Mouse (Mus musculus): ENCODE data around the gene B3galnt1. TPM values are rescaled to one million over a fixed set of nuclear protein-coding genes. Genes with fewer than 3 reads are reported as not detected.
"Not testable (repeated sequence)": the region's sequence is repeated elsewhere in the genome, so short reads cannot be mapped to it uniquely, and the experiment has no call there.

The B3galnt1 gene
- total RNA-seq, 1 experiment from 2014 or later = 13.2 TPM

DNA sequence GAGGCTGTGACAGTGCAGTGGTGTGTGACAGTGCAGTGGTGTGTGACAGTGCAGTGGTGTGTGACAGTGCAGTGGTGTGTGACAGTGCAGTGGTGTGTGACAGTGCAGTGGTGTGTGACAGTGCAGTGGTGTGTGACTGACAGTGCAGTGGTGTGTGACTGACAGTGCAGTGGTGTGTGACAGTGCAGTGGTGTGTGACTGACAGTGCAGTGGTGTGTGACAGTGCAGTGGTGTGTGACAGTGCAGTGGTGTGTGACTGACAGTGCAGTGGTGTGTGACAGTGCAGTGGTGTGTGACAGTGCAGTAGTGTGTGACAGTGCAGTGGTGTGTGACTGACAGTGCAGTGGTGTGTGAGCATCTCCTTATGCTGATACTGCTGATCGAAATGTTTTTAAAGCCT is 33.2 kb downstream of the B3galnt1 start:
- not testable (repeated sequence) for DNase-seq

DNA sequence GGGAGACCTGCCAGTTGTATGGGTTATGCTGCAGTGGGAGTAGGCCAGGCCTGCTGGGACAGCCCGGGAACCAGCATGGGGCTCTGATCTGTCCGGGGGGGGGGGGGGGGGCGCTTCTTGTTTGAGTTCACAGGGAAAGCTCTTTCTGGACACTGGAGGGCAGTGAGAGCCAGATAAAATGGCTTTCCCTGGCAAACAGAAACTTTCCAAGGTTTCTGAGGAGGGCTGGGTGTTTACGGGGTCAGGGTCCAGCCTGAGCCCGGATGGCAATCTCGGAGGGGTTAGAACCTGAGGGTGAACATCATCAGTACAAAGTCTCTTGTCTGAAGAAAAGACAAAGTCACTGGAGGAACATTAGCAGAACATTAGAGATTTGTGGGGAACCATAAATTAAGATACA is 35.4 kb downstream of the B3galnt1 start:
- no peak for DNase-seq

GRCm38 (mm10) chr3:69561686-69562085 is 37.1 kb downstream of the B3galnt1 start:
- peak; percentile 41 for DNase-seq

GRCm38 (mm10) chr3:69559975-69560330 is 38.8 kb downstream of the B3galnt1 start:
- peak; percentile 42 for DNase-seq

DNA sequence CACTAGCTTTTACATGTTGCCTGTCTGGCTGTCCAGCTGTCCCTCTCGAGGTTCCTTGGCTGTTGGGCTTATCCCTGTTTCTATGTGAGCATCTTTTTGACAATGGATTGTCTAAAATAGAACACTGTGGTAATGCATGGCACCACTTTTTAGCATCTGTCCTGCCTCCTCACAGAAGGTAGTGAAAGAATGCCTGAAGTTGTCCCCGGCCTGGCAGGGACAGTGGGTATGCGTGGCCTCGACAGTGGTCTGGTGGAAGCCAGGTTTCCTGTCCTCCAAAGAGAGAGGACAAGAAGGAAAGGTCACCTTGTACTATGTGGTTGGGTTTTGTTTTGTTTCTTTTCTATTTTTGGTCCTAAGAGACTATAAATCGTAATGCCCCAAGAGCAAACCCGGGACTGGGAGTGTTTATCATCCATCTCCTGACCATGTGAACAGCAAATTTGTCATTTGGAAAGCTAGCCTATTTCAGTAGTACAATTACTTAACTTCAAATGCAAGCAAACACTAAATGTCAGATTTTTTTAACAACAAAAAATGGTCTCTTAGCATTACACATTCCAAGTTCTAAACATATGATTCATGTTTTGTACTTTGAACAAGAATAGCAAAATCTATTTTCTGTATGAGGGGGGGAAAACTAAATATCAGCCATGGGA is 39.3 kb downstream of the B3galnt1 start:
- DNase-seq = peak; percentile 40

- DNase-seq = no peak
Measured at GRCm38 (mm10) chr3:69556092-69556778, 42.5 kb downstream of the B3galnt1 start.

- no peak for DNase-seq
Measured at GRCm38 (mm10) chr3:69555511-69555910, 43.2 kb downstream of the B3galnt1 start.

GRCm38 (mm10) chr3:69549602-69550001 is 49.2 kb downstream of the B3galnt1 start:
- no peak for DNase-seq

DNA sequence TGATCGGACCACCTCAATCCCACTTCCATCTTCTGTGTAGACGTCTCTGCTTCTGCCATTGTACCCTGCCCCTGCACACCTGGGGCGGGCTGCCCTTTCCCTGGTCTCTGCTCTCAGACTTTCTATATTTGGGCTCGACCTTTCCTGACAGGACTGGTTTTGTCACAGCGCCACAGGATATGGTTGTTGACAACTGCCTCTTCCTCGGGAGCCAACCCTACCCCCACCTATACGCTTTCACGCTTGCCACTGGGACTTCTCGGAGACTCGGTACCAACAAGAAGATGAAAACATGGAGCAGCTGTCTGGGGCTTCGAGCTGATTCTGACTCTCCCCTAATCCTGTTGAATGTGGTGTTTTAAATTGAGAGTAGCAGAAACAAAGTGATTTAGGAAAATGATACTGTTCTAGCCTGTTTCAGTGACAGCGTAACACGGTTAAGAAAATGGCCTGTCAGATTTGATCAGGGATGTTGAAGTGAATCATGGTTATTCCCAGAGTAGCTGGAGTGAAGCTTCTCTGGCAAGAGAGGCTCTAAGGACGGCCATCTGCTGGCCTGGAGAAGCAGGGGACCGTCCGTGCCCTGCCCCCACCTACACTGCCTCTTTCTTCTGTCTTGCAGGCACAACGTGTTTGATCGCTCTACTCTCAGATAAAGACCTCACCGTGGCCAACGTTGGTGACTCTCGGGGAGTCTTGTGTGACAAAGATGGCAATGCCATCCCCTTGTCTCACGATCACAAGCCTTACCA is 49.9 kb downstream of the B3galnt1 start:
- peak; percentile 27 for DNase-seq

DNA sequence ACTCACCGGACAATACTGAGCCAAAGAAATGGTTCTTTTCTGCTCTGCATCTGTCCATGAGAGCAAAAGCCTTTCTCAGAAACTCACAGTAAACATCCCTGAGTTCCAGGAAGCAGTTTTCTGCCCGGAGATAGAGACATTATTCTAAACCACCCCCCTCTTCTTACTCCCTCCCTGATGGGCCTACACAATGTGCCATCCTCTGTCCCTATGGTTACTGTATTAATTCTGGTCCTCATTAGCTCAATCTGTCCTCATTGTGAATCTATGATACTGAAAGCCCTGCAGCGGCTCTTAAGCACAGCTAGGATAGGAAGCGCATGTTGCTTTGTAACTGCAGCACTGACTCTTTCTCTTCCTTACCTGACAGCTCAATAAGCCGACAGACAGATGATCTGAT is 53.7 kb downstream of the B3galnt1 start:
- DNase-seq = no peak

- no peak for DNase-seq
Measured at GRCm38 (mm10) chr3:69543730-69544129, 55.0 kb downstream of the B3galnt1 start.

DNA sequence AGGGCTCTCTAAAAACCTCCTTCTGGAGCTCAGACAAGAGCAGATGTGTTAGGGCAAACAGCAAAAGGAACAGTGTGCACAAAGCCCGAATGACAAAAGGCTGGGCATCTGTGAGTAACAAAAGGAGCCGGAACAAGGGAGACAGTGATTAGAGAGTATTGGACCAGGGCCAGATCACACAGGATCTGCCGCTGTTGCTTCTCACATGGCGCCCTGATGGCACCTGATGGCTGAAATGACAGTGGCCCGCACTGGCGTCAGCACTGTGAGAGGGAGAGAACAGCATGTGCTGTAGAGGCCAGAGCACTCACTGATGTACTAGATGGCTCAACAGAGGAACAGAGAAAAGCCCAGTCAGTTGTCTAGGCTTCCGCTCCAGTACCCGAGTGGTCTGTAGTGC is 55.8 kb downstream of the B3galnt1 start:
- DNase-seq = peak; percentile 55

GRCm38 (mm10) chr3:69535941-69536647 is 62.7 kb downstream of the B3galnt1 start:
- DNase-seq = no peak

DNA sequence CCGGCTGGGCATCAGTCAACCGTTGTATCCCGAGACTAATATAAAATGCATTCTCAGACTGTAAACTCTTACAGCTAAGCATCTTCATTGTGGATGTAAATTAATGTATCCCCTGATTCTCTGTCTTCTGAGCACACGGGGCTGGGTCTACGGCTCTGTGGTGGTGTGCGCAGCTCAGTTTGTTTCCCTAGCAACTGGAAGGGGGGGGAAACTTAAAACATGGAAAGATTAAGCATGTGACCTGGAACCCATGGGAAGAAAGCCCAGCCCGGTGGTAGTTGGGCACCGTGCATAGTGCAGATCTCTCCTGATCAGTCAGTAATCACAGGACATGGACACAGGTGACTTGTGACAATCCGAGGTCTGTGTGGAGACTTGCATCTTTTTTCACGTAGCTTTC is 63.3 kb downstream of the B3galnt1 start:
- no peak for DNase-seq

DNA sequence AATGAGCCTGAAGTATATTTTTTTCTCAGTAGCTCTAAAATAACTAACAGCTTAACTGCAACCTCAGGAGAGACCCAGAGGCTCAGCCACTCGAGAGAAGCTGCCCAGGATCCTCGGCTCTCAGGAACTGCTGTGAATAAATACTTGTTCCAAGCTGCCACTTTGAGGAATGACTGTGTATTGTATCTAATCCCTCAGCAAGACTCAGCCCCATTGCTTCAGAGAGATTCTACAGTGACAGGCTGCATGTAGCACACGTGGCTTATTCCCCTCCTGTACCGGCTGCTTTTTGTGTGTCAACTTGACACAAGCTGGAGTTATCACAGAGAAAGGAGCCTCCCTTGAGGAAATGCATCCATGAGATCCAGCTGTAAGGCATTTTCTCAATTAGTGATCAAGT is 66.1 kb downstream of the B3galnt1 start:
- no peak for DNase-seq

- DNase-seq = no peak
Measured at GRCm38 (mm10) chr3:69531511-69531910, 67.2 kb downstream of the B3galnt1 start.

GRCm38 (mm10) chr3:69529576-69529975 is 69.2 kb downstream of the B3galnt1 start:
- DNase-seq = no peak

DNA sequence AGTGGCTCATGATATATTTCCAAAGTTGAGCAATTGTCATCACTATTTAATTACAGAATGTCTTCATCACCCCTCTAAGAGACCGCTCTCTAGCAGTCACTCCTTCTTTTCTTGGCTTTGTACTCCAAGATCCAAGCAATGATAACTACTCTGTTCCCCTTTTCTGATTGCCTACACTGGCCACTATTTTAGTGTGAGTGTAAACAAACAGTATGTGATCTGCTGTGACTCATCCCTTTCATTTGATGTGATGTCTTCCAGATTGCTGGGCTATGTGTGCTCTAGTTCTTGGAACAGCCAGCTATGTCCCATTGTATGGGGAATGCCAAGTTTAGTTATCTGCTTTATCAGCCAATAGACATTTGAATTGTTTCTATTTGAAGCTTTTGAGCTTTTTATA is 71.4 kb downstream of the B3galnt1 start:
- no peak for DNase-seq

DNA sequence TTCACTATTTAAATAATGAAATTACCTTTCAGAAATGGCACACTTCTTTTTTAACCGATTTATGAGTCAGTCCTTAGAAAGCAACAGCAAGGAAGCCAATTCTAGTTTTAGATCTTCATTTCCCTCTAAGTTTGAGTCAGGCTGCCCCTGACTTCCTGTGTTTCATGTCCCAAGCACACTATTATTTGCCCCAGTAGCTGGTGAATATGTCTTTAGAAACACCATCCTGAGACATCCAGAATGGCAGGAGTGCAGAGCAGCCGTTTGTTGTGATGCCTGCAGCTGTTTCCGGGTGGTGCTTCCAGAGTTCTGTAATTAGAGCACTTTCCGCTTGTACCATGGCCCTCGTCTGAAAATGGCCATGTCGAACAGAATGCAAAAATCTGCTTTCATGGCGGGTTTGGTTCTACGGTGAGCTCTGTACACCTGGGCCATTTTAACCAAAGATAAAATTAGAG is 73.7 kb downstream of the B3galnt1 start:
- peak; percentile 25 for DNase-seq

DNA sequence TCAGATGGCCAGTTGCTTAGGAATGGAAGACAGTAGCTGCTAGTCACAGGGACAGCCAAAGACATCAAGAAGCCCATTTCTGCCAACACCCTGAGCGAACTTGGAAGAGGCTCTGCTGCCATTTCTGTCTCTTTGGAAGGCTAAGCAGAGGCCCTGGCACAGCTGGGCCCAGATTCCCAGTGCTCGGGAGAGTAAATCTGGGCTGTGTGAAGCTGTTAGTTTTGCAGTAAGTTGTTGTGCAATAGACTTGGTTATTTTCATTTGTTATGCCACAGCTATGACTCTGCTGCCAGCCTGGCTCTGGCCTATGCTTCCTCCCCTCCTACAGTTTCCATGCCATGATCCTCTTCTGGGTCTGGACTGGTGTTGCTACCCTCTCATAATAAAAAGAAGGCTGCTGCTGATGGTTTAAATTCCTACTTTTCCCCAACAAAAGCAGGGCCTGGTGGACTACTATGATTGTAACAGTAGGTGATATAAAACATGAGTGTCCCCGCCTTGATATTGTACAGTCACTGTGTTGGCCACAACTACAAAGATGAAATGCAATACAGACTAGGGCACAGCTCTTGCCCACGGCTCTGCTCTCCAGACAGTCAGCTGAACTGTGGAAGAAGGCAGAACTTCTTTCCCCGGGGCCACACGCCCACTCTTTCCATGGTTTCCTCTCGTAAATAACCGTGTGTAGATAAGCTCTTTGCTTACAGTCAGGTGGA is 74.2 kb downstream of the B3galnt1 start:
- peak; percentile 43 for DNase-seq

Data from adrenal gland, postnatal 14 days (tissue).